24 mouse cellular contexts compared by ENCODE assay signal in genomic region chr14:32081026-32081425, GRCm38 (mm10). TPM values are rescaled to one million over a fixed set of nuclear protein-coding genes. Genes with fewer than 3 reads are reported as not detected.
"Had no signal": no experiment of that assay in that cellular context is flagged by ENCODE, and none has a peak within 500 bp of the region (broad histone marks: within the 10 kb centered on the region; RNA-seq: fewer than 3 reads in every experiment).

No protein-coding gene starts in this region.

- H3K27me3 ChIP-seq: intestine, embryonic 15.5 days; kidney, embryonic 15.5 days; limb, embryonic 13.5 days; liver, embryonic 12.5 days; liver, embryonic 15.5 days; lung, embryonic 15.5 days; megakaryocyte, embryonic 14.5 days; neural tube, embryonic 12.5 days; neural tube, embryonic 15.5 days had no signal

- DNase-seq: kidney, adult 11 months; kidney, adult 8-10 months; kidney, postnatal 14 days; kidney, postnatal 4 days; liver; lung, adult 18-20 months; lung, postnatal 10 days; lung, postnatal 36 days; midbrain, embryonic 14.5 days; thymus, adult 2 months; thymus, postnatal 14 days; thymus, postnatal 4 days had no signal

- H3K9ac ChIP-seq: intestine, embryonic 15.5 days; kidney, embryonic 15.5 days; limb, embryonic 13.5 days; liver, embryonic 12.5 days; liver, embryonic 15.5 days; lung, embryonic 15.5 days; neural tube, embryonic 12.5 days; neural tube, embryonic 15.5 days had no signal

- H3K27ac ChIP-seq: intestine, embryonic 15.5 days; kidney, embryonic 15.5 days; limb, embryonic 10.5 days; limb, embryonic 13.5 days; liver, embryonic 12.5 days; liver, embryonic 15.5 days; lung, embryonic 15.5 days; midbrain, embryonic 10.5 days; neural tube, embryonic 12.5 days; neural tube, embryonic 15.5 days; stomach, postnatal 0 days had no signal

- H3K4me3 ChIP-seq: intestine, embryonic 15.5 days; kidney, embryonic 15.5 days; limb, embryonic 10.5 days; limb, embryonic 13.5 days; liver, embryonic 12.5 days; liver, embryonic 15.5 days; lung, embryonic 15.5 days; megakaryocyte, embryonic 14.5 days; midbrain, embryonic 10.5 days; neural tube, embryonic 12.5 days; neural tube, embryonic 15.5 days had no signal

- ATAC-seq: intestine, embryonic 15.5 days; liver, embryonic 12.5 days had no signal

- H3K4me2 ChIP-seq: intestine, embryonic 15.5 days; kidney, embryonic 15.5 days; limb, embryonic 13.5 days; liver, embryonic 12.5 days; liver, embryonic 15.5 days; lung, embryonic 15.5 days; neural tube, embryonic 12.5 days; neural tube, embryonic 15.5 days had no signal

- H3K4me1 ChIP-seq: intestine, embryonic 15.5 days had no signal

- H3K9me3 ChIP-seq: intestine, embryonic 15.5 days; kidney, embryonic 15.5 days; limb, embryonic 10.5 days; limb, embryonic 13.5 days; liver, embryonic 12.5 days; liver, embryonic 15.5 days; lung, embryonic 15.5 days; megakaryocyte, embryonic 14.5 days; midbrain, embryonic 10.5 days; neural tube, embryonic 12.5 days; neural tube, embryonic 15.5 days had no signal

RNA-seq across cellular contexts. Expression of gene Galnt15, which starts 52.2 kb away (rescaled TPM):
- polyA plus RNA-seq: liver, embryonic 12.5 days; liver, embryonic 15.5 days had no signal
